Mouse (Mus musculus) Patski (cell line): ENCODE measurements around the gene Kirrel3. TPM values are rescaled to one million over a fixed set of nuclear protein-coding genes. Genes with fewer than 3 reads are reported as not detected.

Source experiments
- ATAC-seq: fragments of 100-300 bp; one replicate; pipeline ENCODE4 v1.8.0; 2021
- CTCF ChIA-PET: fragments of 350-600 bp; sonication (Branson Sonifier 250); formaldehyde crosslinking; loops from one replicate; lab custom pipeline; 2022; ENCODE audit warnings: inconsistent platforms; lab: Charles Lee
- POLR2A ChIA-PET: fragments of 350-600 bp; sonication (Branson Sonifier 250); formaldehyde crosslinking; loops from one replicate; lab custom pipeline; 2022; ENCODE audit warnings: antibody characterized with exemption, inconsistent platforms; lab: Charles Lee
- DNase-seq: peaks from one replicate; pipeline ENCODE4 v3.0.0-alpha.2; 2011; ENCODE audit warnings: low read depth, low spot score
- H3K27me3 ChIP-seq: fragments of 371-371 bp; one replicate; pipeline ENCODE4 v1.5.1; 2021
- CTCF ChIP-seq: fragments of 100-300 bp; IDR thresholded peaks from one replicate; pipeline ENCODE4 v1.5.1; 2021
- in situ Hi-C: fragments of 300-500 bp; cut with MboI; formaldehyde crosslinking; loops from 3 replicates; pipeline ENCODE4 v1.11.1; 2018; ENCODE audit warnings: low pct_unique_long_range_greater_than_20kb, mixed read lengths
- polyA plus RNA-seq: library from polyadenylated mRNA; unstranded; gene quantifications from one replicate; pipeline ENCODE4 v1.2.3, GENCODE M21; 2021

The Kirrel3 gene
- polyA plus RNA-seq, 1 experiment from 2014 or later = 3.1 TPM

DNA sequence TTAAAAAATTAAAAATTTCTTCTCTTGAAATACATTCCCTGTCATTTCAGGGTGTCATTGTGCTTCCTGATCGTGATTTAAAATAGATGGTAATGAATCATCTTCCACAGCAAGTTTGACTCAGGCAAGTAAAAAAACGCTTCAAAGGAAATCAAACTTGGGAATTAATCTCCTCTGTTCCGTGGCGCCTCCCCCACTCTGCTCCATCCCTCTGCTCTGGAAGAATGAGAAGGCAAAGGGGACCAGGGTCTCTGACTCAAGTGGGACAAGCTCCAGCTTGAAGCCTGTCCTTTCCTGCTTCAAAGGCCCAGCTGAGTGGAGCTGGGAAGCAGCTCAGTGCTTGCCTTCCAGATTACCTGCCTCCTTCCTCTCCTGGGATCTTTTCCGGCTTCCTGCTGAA, 9.5 kb upstream of the Kirrel3 start:
- ChIA-PET POLR2A (no interaction called here), CTCF (no interaction called here)
- in situ Hi-C loops = no loop called here
- no peak for TF ChIP-seq CTCF
- no peak for DNase-seq
- no peaks in the 10 kb centered on the region for H3K27me3 ChIP-seq
- no peak for ATAC-seq

GRCm38 (mm10) chr9:34478494-34478893, 7.2 kb upstream of the Kirrel3 start:
- ChIA-PET CTCF (no interaction called here), POLR2A (no interaction called here)
- no peak for DNase-seq
- in situ Hi-C loops = no loop called here
- ATAC-seq = no peak
- H3K27me3 ChIP-seq = no peaks in the 10 kb centered on the region
- no peak for TF ChIP-seq CTCF

- no peak for ATAC-seq
- ChIA-PET CTCF (no interaction called here), POLR2A (no interaction called here)
- no peaks in the 10 kb centered on the region for H3K27me3 ChIP-seq
- in situ Hi-C loops = no loop called here
- no peak for DNase-seq
- no peak for TF ChIP-seq CTCF
Measured at GRCm38 (mm10) chr9:34483236-34483635, 2.5 kb upstream of the Kirrel3 start.

- ChIA-PET POLR2A (interaction anchor here (0.6 kb wide), 1 partner anchor 10 kb away, joined by 3 read pairs; no protein-coding TSS in a partner anchor), CTCF (interaction anchor here (1.1 to 1.4 kb wide), 5 partner anchors 10 to 1214 kb away, joined by 3 to 4 read pairs (median 3); no protein-coding TSS in a partner anchor)
- no peak for TF ChIP-seq CTCF
- H3K27me3 ChIP-seq = no peaks in the 10 kb centered on the region
- no peak for ATAC-seq
- in situ Hi-C loops = loop anchor here (5.0 kb wide), 2 partner anchors 432 to 1222 kb away; no protein-coding TSS in a partner anchor
- no peak for DNase-seq
Measured at GRCm38 (mm10) chr9:34484665-34485064, 1.0 kb upstream of the Kirrel3 start.

GRCm38 (mm10) chr9:34488267-34488666, 2.6 kb downstream of the Kirrel3 start:
- no peaks in the 10 kb centered on the region for H3K27me3 ChIP-seq
- no peak for TF ChIP-seq CTCF
- DNase-seq (no peak), ATAC-seq (peak; percentile 6)
- ChIA-PET POLR2A (no interaction called here), CTCF (no interaction called here)
- in situ Hi-C loops = loop anchor here (5.0 kb wide), 2 partner anchors 436 to 1226 kb away; no protein-coding TSS in a partner anchor

DNA sequence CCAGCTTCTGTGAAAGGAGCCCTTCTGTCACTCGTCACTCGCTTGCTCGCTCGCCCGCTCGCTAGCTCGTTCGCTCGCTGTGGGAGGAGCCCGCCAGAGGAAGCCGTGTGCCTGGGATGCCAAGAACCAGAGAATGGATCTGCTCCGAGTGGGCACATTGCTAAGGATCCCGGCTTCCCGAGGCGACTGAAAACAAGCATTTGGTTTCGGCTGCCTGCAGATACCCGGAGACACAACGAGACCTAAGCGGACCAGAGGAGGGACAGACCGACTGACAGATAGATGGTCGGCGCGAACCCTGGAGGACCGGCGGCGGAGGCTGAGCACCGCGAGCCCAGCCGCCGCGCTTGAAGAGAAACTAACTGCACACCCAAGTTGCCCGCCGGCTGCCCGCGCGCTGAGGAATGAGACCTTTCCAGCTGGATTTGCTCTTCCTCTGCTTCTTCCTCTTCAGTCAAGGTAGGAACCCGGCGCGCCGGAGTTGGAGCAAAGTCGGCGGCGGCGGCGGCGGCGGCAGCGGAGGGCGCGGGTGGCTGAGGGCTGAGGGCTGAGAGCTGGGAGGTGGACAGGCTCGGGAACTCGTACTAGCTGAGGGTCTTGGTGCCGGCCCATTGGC, 3.1 kb downstream of the Kirrel3 start:
- CTCF ChIA-PET = interaction anchor here (0.9 kb wide), 1 partner anchor 530 kb away, joined by 3 read pairs; no protein-coding TSS in a partner anchor
- no peaks in the 10 kb centered on the region for H3K27me3 ChIP-seq
- no peak for TF ChIP-seq CTCF
- DNase-seq (peak; percentile 7), ATAC-seq (peak; percentile 71)
- POLR2A ChIA-PET = no interaction called here
- in situ Hi-C loops = loop anchor here (5.0 kb wide), 2 partner anchors 437 to 1227 kb away; no protein-coding TSS in a partner anchor

DNA sequence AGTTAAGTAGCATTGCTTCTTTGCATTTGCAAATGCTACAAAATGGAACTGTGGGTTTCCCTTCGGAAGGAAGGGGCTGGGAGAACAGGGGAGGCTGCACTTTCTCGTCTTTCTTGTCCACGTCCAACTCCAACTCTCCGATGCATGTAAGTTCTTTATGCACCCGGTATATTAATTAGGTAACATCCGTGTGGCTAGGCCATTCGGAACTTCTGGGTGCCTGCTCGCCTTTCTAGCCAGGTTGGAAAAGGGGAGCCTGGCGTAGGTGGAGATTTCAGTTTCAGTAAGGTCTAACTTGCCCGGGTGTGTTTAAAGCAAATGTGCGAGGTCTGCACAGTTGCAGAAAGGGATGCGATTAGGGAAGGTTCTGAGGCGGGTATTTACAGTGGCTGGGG, 3.6 kb downstream of the Kirrel3 start:
- in situ Hi-C loops = loop anchor here (5.0 kb wide), 2 partner anchors 437 to 1227 kb away; no protein-coding TSS in a partner anchor
- ChIA-PET CTCF (interaction anchor here (0.9 to 1.4 kb wide), 2 partner anchors 25 to 530 kb away, joined by 3 to 5 read pairs; no protein-coding TSS in a partner anchor), POLR2A (interaction anchor here (0.6 kb wide), 1 partner anchor 449 kb away, joined by 3 read pairs; no protein-coding TSS in a partner anchor)
- DNase-seq = no peak
- no peaks in the 10 kb centered on the region for H3K27me3 ChIP-seq
- no peak for ATAC-seq
- TF ChIP-seq CTCF = no peak

GRCm38 (mm10) chr9:34489760-34490159, 4.1 kb downstream of the Kirrel3 start:
- no peak for TF ChIP-seq CTCF
- no peaks in the 10 kb centered on the region for H3K27me3 ChIP-seq
- POLR2A ChIA-PET = interaction anchor here (0.6 kb wide), 1 partner anchor 448 kb away, joined by 3 read pairs; no protein-coding TSS in a partner anchor
- in situ Hi-C loops = loop anchor here (5.0 kb wide), 3 partner anchors 437 to 1227 kb away; no protein-coding TSS in a partner anchor
- ATAC-seq (no peak), DNase-seq (no peak)
- CTCF ChIA-PET = interaction anchor here (1.3 to 1.4 kb wide), 2 partner anchors 18 to 25 kb away, joined by 3 to 5 read pairs; no protein-coding TSS in a partner anchor

GRCm38 (mm10) chr9:34492121-34492520, 6.4 kb downstream of the Kirrel3 start:
- H3K27me3 ChIP-seq = no peaks in the 10 kb centered on the region
- in situ Hi-C loops = loop anchor here (5.0 kb wide), 1 partner anchor 525 kb away; no protein-coding TSS in a partner anchor
- ChIA-PET CTCF (no interaction called here), POLR2A (no interaction called here)
- TF ChIP-seq CTCF = no peak
- ATAC-seq (no peak), DNase-seq (no peak)

DNA sequence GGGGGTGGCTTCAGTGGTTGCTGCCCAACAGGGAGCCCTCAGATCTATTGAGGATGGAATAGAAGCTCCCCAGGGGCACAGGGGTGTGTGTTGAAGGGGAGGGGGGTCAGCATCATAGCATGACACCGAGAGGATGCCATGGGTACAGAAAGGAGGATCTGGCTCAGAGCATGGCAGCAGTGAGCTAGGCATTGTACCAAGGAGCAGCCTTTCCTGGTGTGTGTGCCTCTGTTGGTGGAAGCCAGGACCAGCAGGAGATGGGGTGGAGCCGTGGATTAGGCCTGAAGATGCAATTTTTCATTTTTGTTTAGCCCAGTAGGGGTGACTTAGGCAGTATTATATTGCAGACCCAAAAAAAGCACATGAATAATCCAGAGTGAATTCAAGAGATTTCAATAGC, 7.9 kb downstream of the Kirrel3 start:
- CTCF ChIA-PET = no interaction called here
- in situ Hi-C loops = loop anchor here (5.0 kb wide), 1 partner anchor 524 kb away; no protein-coding TSS in a partner anchor
- no peak for TF ChIP-seq CTCF
- H3K27me3 ChIP-seq = no peaks in the 10 kb centered on the region
- DNase-seq = no peak
- no peak for ATAC-seq
- POLR2A ChIA-PET = no interaction called here

DNA sequence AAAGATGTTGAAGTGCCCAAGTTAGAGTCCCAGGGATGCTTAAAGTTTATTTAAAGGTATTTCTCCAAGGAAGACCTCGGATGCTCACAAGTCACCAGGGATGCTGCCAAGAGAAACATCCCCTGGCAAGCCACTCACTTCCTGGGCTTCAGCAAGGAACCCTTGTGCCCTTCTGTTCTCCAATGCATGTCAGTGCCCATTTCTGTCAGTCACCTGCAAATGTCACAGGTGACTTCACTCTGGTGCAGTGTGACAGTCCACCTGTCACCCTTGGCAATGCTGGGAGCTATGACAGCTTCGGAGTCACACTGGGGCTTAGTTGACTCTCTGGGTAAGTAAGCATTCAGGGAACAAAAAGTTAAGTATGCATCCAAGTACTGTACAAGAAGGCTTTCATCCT, 12.4 kb downstream of the Kirrel3 start:
- no peaks in the 10 kb centered on the region for H3K27me3 ChIP-seq
- CTCF ChIA-PET = interaction anchor here (0.6 to 2.2 kb wide), 9 partner anchors 16 to 1236 kb away, joined by 3 to 7 read pairs (median 4); no protein-coding TSS in a partner anchor
- ATAC-seq = no peak
- no peak for TF ChIP-seq CTCF
- DNase-seq = no peak
- in situ Hi-C loops = no loop called here
- POLR2A ChIA-PET = no interaction called here
